Mouse (Mus musculus): ENCODE results near the gene Cartpt.

DNA sequence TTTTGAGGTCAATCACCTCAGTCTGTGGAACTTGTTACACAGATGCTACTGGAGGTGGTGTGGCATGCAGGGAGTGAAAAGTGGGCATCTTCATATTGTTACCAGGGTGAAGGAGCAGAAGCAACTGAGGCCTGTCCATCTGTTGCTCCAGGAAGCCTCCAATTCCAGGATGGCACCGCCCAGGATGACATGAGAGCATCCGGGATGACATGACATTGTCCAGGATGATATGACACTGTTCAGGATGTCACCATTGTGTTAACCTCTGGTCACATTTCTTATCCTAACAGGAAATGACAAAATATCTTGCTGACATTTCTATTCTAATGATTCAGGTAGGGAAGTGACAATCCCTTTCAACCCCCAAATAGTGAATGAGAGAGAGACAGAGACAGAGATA lies 47.8 kb downstream of the Cartpt start:
- TF ChIP-seq CTCF (IDR thresholded peaks at IDR 0.05) (no peak), EP300 (IDR thresholded peaks at IDR 0.05) (peak; percentile 79)

Data from lung, postnatal 0 days (tissue).